Mouse (Mus musculus): Measurements from ENCODE around the gene Riok1.

Riok1 gene

GRCm38 (mm10) chr13:38064854-38065663 lies 28.3 kb downstream of the Riok1 start:
- DNase-seq (ENCODE audit: low spot score) = no peak

- DNase-seq (ENCODE audit: low spot score) = no peak
These were observed 34.1 kb downstream of the Riok1 start for GRCm38 (mm10) chr13:38070945-38071344.

- DNase-seq (ENCODE audit: low spot score) = no peak
These were observed 36.8 kb downstream of the Riok1 start for GRCm38 (mm10) chr13:38073374-38074307.

DNA sequence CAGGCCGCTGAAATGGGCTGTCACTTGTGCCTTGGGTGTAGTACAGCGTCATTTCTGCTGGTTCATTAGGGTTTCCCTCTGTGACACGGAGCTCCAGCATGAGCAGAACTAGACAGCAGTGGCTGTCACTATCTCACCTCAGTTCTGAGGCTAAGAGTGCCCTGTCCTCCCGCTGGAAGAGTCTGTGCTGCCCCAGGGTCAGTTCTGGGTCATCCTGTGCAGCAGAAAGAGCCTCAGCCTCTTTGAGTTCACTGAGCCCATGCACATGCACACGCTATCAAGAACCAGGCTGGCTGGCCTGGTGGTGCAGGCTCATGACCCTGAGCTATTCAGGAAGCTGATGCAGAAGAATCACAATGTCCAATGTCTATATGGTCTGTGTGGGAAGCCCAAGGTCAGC lies 37.6 kb downstream of the Riok1 start:
- DNase-seq (ENCODE audit: low spot score) = no peak

- no peak for DNase-seq (ENCODE audit: low spot score)
These were observed 40.3 kb downstream of the Riok1 start for GRCm38 (mm10) chr13:38077113-38077512.

DNA sequence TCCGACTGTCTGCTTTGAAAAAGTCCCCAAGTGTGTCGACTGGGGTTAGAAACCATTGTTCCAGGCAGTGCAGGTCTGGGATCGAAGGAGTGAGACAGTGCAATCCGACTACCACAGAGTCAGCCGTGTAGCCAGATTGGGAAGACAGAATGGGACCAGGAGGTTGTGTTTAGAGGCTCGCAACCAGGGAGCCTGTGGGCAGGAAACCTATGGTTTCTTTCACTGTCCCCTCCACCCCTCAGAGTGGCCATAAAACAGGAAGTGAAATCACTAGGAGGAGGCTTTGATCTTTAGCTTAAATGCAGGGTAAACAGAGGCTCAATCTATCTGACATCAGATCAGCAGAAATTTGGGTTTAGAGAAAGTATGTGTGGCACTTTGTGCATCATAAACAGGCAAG lies 42.0 kb downstream of the Riok1 start:
- DNase-seq (ENCODE audit: low spot score) = no peak

- DNase-seq (ENCODE audit: low spot score) = no peak
These were observed 42.6 kb downstream of the Riok1 start for GRCm38 (mm10) chr13:38079366-38079765.

- no peak for DNase-seq (ENCODE audit: low spot score)
These were observed 43.2 kb downstream of the Riok1 start for GRCm38 (mm10) chr13:38080014-38080413.

DNA sequence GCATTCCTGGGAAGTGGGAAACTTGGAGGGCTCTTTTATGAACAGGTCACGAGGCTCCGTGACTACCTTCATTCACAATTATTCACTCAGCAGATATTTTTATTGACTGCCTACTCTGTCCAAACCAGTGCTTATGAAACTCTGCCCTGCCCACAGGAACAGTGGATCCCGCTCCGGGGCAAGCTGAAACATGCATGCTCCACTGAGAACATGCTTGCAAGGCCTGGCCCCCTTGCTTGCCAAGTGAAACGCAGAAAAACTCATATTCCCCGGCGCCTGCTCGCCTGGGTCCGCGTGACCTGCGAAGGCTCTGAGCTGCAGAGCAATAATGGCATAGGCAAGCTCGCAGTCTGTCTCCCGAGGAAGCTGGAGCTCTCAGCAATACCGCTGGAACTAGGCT lies 43.9 kb downstream of the Riok1 start:
- no peak for DNase-seq (ENCODE audit: low spot score)

GRCm38 (mm10) chr13:38081161-38081560 lies 44.4 kb downstream of the Riok1 start:
- DNase-seq (ENCODE audit: low spot score) = no peak

GRCm38 (mm10) chr13:38086711-38087110 lies 49.9 kb downstream of the Riok1 start:
- DNase-seq (ENCODE audit: low spot score) = no peak

- DNase-seq (ENCODE audit: low spot score) = no peak
These were observed 51.2 kb downstream of the Riok1 start for GRCm38 (mm10) chr13:38088008-38088407.

GRCm38 (mm10) chr13:38089449-38089848 lies 52.7 kb downstream of the Riok1 start:
- no peak for DNase-seq (ENCODE audit: low spot score)

- no peak for DNase-seq (ENCODE audit: low spot score)
These were observed 53.1 kb downstream of the Riok1 start for GRCm38 (mm10) chr13:38089871-38090270.

DNA sequence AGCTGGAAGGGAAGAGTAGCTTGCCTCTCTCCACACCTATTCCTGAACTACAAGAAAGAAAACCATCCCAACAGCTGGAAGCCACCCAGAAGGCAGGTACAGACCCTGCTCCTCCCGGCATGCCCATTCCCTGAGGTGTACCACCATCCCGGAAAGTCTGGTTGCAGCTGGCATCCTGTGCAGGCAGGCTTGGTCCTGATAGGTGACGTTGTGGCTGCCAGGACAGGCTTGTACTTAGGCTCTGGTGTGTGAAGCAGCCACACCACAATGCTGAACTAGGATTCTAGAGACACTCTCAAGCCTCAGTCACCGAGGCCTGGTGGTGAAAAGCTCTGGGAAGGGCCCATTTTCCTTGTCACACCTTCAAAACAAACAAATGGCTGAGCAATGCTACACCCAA lies 59.4 kb downstream of the Riok1 start:
- DNase-seq (ENCODE audit: low spot score) = no peak

DNA sequence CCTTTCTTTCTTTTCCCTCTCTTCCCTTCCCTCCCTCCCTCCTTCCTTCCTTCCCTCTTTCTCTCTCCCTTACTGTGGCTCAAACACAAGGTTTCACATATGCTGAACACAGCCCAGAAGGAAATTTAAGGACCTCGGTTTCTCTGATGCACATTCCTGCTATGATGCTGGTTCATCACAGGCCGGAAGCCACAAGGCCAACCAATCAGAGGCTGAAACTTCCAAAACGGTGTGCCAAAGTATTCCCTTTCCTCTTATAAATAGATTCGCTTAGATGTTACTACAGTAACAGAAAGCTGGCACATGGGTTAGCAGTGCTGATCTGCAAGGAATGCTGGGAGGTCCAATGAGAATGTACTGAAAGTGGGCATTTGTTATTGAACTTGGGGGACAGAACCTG lies 66.6 kb downstream of the Riok1 start:
- no peak for DNase-seq (ENCODE audit: low spot score)

- DNase-seq (ENCODE audit: low spot score) = no peak
These were observed 67.7 kb downstream of the Riok1 start for GRCm38 (mm10) chr13:38104501-38104900.

DNA sequence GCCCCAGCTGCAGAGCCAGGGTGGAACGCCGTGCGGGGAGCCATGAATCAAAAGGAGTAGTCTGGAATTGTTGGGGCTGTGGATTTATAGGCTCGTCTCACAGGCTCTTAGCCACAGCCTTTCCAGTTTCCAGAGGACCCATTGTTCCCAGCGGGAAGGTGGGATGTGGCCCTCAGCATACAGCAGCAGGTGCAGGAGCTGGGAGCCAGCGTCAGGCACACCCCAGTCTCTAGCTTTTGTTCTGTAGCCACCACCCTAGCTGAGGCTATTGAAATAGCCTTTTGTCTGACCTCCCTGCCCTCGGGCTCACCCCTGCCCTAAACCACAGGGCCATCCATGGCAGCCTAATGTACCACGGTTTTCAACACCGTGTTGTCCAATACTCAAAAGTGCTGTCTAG lies 72.3 kb downstream of the Riok1 start:
- no peak for DNase-seq (ENCODE audit: low spot score)
